Mouse (Mus musculus) lung, postnatal 0 days (tissue): ENCODE data around the gene Wbp2. TPM values are rescaled to one million over a fixed set of nuclear protein-coding genes. Genes with fewer than 3 reads are reported as not detected.

Source experiments
- ATAC-seq: fragments of 200-750 bp; cut with Nextera tagmentation; 2 replicates; pipeline ENCODE4 v1.8.0; 2017; ENCODE audit warnings: moderate library complexity
- DNase-seq: peaks from one replicate; pipeline ENCODE4 v3.0.0-alpha.2; 2016; ENCODE audit warnings: low spot score
- H3K27ac ChIP-seq: fragments of 300-500 bp; sonication (generic); 2 replicates; pipeline ENCODE4 v1.5.1; 2014; ENCODE audit warnings: antibody characterized with exemption, mild to moderate bottlenecking, low read length, mixed read lengths
- H3K27me3 ChIP-seq: fragments of 300-500 bp; sonication (generic); replicated peaks from 2 replicates; pipeline ENCODE4 v1.6.1; 2014; ENCODE audit warnings: low read length, mixed read lengths; ENCODE audit not compliant: insufficient read depth
- H3K36me3 ChIP-seq: fragments of 300-500 bp; sonication (generic); 2 replicates; pipeline ENCODE4 v1.6.1; 2014; ENCODE audit warnings: low read length, mixed read lengths; ENCODE audit not compliant: insufficient read depth
- H3K4me1 ChIP-seq: fragments of 300-500 bp; sonication (generic); 2 replicates; pipeline ENCODE4 v1.6.1; 2014; ENCODE audit warnings: antibody characterized with exemption, low read depth, low read length, mixed read lengths; ENCODE audit not compliant: insufficient read depth
- H3K4me2 ChIP-seq: fragments of 300-500 bp; sonication (generic); replicated peaks from 2 replicates; pipeline ENCODE4 v1.6.1; 2014; ENCODE audit warnings: low read depth, mild to moderate bottlenecking, low read length, moderate library complexity, mixed read lengths
- H3K4me3 ChIP-seq: fragments of 300-500 bp; sonication (generic); 2 replicates; pipeline ENCODE4 v1.5.1; 2014; ENCODE audit warnings: low read depth, low read length
- H3K9ac ChIP-seq: fragments of 300-500 bp; sonication (generic); replicated peaks from 2 replicates; pipeline ENCODE4 v1.6.1; 2014; ENCODE audit warnings: low read depth, mild to moderate bottlenecking
- H3K9me3 ChIP-seq: fragments of 300-500 bp; sonication (generic); 2 replicates; pipeline ENCODE4 v1.6.1; 2016; ENCODE audit warnings: low read length, mixed read lengths
- CTCF ChIP-seq: IDR thresholded peaks from 2 replicates; pipeline ENCODE4 v1.5.1; 2016; ENCODE audit warnings: antibody characterized with exemption, mild to moderate bottlenecking
- EP300 ChIP-seq: IDR thresholded peaks from 2 replicates; pipeline ENCODE4 v1.6.1; 2016; ENCODE audit warnings: antibody characterized with exemption, mild to moderate bottlenecking, control low read depth
- WGBS: fragments of 180-500 bp; shearing (Covaris S2); extraction: QIAGEN DNeasy Blood & Tissue Kit; methylation state at CpG from one replicate; pipeline ENCODE4 v1.1.7; 2014; 5-methylcytosine and 5-hydroxymethylcytosine counted together
- polyA plus RNA-seq: library from polyadenylated mRNA; unstranded; fragments of >200 nt; fragmentation: Nextera tagmentation; extraction: Ambion mirVana; gene quantifications from 2 replicates; pipeline ENCODE4 v1.2.1, GENCODE M21; 2015

Gene Wbp2
- polyA plus RNA-seq, 1 experiment from 2014 or later = 108 TPM

- no peaks in the 10 kb centered on the region for H3K27me3 ChIP-seq
- WGBS = 93% methylated on average over 6 of the region's 6 CpGs
- no peak overlapping the region for H3K27ac ChIP-seq
- no peak overlapping the region for H3K4me3 ChIP-seq
- H3K9ac ChIP-seq = no peak overlapping the region
- no peak for DNase-seq
- H3K36me3 ChIP-seq = peaks cover 28% of the 10 kb centered on the region
- no peaks in the 10 kb centered on the region for H3K4me1 ChIP-seq
- ATAC-seq = no peak
- no peak overlapping the region for H3K4me2 ChIP-seq
- H3K9me3 ChIP-seq = no peaks in the 10 kb centered on the region
- TF ChIP-seq EP300 = no peak
- TF ChIP-seq CTCF = no peak
These were observed 41.6 kb downstream of the Wbp2 start for GRCm38 (mm10) chr11:116045173-116045572.

- ATAC-seq (no peak), DNase-seq (no peak)
- H3K27me3 ChIP-seq = no peaks in the 10 kb centered on the region
- no peak for TF ChIP-seq EP300
- TF ChIP-seq CTCF = no peak
- WGBS = 100% methylated on average over 1 of the region's 1 CpGs
- no peaks in the 10 kb centered on the region for H3K4me1 ChIP-seq
- no peak overlapping the region for H3K4me2 ChIP-seq
- peaks cover 19% of the 10 kb centered on the region; the same call in 1 of the 2 replicates for H3K36me3 ChIP-seq
- H3K4me3 ChIP-seq = no peak overlapping the region
- H3K9me3 ChIP-seq = no peaks in the 10 kb centered on the region
- no peak overlapping the region for H3K27ac ChIP-seq
- H3K9ac ChIP-seq = no peak overlapping the region
These were observed 43.5 kb downstream of the Wbp2 start for GRCm38 (mm10) chr11:116043286-116043685.

GRCm38 (mm10) chr11:116042372-116043138 is 44.2 kb downstream of the Wbp2 start:
- H3K27ac ChIP-seq = 0 out of 2 replicates have a peak overlapping the region, but pooled peaks have one; percentile 6
- DNase-seq (no peak), ATAC-seq (no peak)
- no peak overlapping the region for H3K9ac ChIP-seq
- WGBS = 72% methylated on average over 5 of the region's 5 CpGs
- no peaks in the 10 kb centered on the region for H3K4me1 ChIP-seq
- no peak overlapping the region for H3K4me2 ChIP-seq
- peaks cover 12% of the 10 kb centered on the region; the same call in 1 of the 2 replicates for H3K36me3 ChIP-seq
- no peak overlapping the region for H3K4me3 ChIP-seq
- no peak for TF ChIP-seq EP300
- TF ChIP-seq CTCF = no peak
- H3K27me3 ChIP-seq = no peaks in the 10 kb centered on the region
- no peaks in the 10 kb centered on the region for H3K9me3 ChIP-seq

- Histone ChIP-seq H3K4me2 (no peak overlapping the region), H3K9me3 (no peaks in the 10 kb centered on the region), H3K27ac (no peak overlapping the region), H3K36me3 (peaks cover 10% of the 10 kb centered on the region; the same call in 1 of the 2 replicates), H3K4me3 (no peak overlapping the region), H3K4me1 (no peaks in the 10 kb centered on the region), H3K27me3 (no peaks in the 10 kb centered on the region), H3K9ac (no peak overlapping the region)
- ATAC-seq (no peak), DNase-seq (no peak)
- WGBS = 98% methylated on average over 2 of the region's 2 CpGs
- TF ChIP-seq CTCF (peak; percentile 15), EP300 (no peak)
These were observed 45.0 kb downstream of the Wbp2 start for GRCm38 (mm10) chr11:116041833-116042232.

GRCm38 (mm10) chr11:116040593-116040992 is 46.2 kb downstream of the Wbp2 start:
- no peak for TF ChIP-seq CTCF
- no peak for TF ChIP-seq EP300

GRCm38 (mm10) chr11:116037826-116038225 is 49.0 kb downstream of the Wbp2 start:
- H3K9me3 ChIP-seq = no peaks in the 10 kb centered on the region
- no peak overlapping the region for H3K9ac ChIP-seq
- TF ChIP-seq CTCF (no peak), EP300 (no peak)
- no peak for DNase-seq
- no peak overlapping the region for H3K4me3 ChIP-seq
- 0 out of 2 replicates have a peak, but pooled peaks cover 4% of the 10 kb centered on the region for H3K36me3 ChIP-seq
- no peak for ATAC-seq
- no peak overlapping the region for H3K4me2 ChIP-seq
- H3K4me1 ChIP-seq = no peaks in the 10 kb centered on the region
- WGBS = 93% methylated on average over 9 of the region's 9 CpGs
- H3K27me3 ChIP-seq = no peaks in the 10 kb centered on the region
- no peak overlapping the region for H3K27ac ChIP-seq

More at GRCm38 (mm10) chr11:116040593-116040992, 46.2 kb downstream of the Wbp2 start:
- no peak for ATAC-seq
- Histone ChIP-seq H3K9me3 (no peaks in the 10 kb centered on the region), H3K27ac (no peak overlapping the region), H3K9ac (no peak overlapping the region), H3K27me3 (no peaks in the 10 kb centered on the region), H3K36me3 (peaks cover 7% of the 10 kb centered on the region; the same call in 1 of the 2 replicates), H3K4me3 (no peak overlapping the region), H3K4me2 (no peak overlapping the region), H3K4me1 (no peaks in the 10 kb centered on the region)
- DNase-seq = no peak
- WGBS = 76% methylated on average over 6 of the region's 6 CpGs
